Mouse (Mus musculus) layer of hippocampus, adult 9-11 months (tissue): ENCODE measurements around the gene Nxf1.
A peak's percentile ranks its signal among the peaks of the same experiment; 100 is the strongest.

Experiments
- DNase-seq: peaks from one replicate; pipeline ENCODE4 v3.0.0; 2022

Gene Nxf1

DNA sequence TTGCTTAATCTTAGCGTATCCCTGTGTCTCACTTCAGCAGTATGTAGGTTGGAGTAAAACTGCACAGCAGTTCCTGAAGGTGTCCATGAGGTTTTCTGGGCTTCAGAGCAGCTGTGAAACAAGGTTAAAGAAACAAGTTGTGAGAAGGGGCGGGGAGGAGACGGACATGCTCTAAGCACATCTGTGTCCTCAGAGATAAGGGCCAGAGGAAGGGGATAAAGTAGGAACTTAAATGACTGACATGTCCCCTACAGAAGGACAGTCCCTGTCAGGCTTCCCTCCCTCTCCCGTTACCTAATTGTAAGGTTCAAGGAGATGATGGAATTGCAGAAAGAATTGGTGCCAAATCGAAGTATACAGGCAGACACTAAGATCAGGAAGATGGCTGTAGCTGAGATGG is 16.1 kb downstream of the Nxf1 start:
- DNase-seq, result no peak

DNA sequence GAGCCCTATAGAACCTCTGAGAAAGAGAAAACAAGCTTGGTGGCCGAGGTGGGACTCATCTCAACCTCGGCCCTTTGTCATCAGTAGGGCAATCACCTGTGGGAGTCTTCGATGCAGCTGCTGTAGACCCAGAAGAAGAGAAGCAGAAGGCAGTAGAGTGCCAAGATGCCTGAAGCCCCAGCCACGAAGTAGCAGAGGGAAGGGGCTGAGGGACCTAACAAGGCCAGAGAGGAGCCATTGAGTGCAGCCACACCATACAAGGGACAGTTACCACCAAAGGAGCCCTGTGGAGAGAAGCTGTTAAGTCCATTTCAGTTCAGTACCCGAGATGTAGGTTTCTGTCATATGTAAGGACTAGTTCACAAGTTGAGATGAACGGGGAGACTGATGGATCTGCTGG is 16.5 kb downstream of the Nxf1 start:
- no peak for DNase-seq

DNA sequence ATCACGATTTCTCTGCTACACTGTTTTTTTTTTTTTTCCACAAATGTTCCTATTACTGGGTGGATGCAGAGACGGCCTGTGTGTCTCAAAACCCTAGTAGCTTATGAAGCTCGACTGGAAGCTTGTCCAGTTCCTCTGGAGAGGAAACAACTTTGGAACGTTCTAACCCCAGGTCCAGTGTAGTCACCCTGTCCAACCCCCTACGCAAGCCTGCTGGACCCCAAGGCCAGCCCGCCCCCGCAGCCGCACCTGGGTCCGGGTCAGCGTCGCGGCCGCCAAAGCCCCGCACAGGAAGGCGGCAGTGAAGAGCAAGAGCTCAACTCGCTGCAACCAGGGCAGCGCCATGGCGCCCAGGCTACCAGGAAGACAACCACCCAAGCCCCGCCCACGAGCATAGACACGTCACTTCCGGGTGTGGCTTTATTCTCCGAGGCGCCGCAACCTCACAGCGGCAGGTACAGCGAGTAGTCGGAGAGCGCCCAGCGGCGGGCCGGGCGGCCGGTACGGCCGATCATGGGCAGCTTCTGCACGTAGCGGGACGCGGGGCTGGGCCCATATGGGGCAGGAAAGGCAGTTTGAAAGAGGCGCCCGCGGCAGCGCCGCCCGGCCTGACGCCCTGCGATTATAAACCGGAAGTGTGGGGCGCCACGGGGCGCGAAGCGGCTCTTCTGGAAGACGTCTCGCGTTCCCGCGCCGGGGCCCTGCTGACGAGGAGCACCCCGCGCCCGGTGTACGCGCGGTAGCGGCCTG is 17.4 kb downstream of the Nxf1 start, which contains the start of gene Tmem179b:
Gene Tmem179b, minus strand, starts transcription at position 382 of the 750 bp plus-strand sequence.
- DNase-seq, result peak; percentile 96

DNA sequence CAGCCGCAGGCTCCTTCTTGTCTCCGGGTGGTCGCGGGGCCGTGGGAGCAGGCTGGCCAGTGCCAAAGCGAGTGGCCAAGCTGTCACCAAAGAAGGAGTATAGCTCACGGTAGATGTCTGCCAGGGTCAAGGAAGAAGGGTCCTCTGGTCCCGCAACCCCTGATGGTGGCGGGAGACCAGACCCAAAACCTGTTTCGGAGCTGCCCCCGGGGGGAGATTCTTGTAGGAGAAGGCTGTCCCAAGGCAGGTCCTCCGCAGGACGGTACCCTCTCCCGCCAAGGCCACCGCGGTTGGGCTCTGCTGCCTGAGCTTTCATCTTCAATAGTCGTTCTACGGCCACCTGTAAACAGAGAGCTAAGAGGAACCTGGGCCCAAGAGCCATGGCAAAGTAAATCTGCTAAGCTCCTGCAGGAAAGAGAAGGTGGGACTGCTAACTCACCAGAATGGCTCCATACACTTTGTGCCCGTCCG is 18.1 kb downstream of the Nxf1 start:
- DNase-seq, result no peak

DNA sequence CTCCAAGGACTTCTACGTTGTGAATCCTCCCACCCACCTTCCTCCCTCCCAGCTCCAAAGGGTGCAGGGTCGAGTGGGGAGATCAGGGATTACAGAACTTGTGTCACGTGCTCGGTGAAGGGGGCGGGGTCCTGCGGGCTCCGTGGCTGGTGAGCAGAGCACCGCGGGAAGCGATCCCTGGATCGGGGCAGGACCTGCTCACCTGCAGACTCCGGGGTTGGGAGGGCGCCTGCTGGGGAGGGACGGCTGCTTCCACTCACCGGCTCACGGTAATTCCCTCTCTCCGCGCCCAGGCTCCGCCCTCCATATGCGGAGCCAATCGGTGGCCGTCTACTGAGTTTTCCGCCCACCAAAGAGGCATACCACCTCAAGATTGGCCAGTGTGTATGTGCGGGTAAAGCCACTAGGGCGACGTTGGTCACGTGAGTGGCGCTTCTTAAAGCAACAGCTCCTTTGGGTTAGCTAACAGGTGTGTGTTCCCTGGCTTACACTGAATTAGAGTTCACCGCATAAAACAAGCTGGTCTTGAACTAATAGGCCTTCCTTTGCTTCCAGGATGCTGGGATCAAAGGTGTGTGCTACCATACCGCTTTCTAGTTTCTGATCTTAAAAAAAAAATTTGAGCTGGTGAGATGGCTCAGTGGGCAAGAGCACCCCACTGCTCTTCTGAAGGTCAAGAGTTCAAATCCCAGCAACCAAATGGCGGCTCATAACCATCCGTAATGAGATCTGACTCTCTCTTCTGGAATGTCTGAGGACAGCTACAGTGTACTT is 29.3 kb downstream of the Nxf1 start, which contains the start of gene Taf6l:
Gene Taf6l, minus strand, starts transcription at position 410 of the 774 bp plus-strand sequence.
- peak; percentile 96 for DNase-seq

DNA sequence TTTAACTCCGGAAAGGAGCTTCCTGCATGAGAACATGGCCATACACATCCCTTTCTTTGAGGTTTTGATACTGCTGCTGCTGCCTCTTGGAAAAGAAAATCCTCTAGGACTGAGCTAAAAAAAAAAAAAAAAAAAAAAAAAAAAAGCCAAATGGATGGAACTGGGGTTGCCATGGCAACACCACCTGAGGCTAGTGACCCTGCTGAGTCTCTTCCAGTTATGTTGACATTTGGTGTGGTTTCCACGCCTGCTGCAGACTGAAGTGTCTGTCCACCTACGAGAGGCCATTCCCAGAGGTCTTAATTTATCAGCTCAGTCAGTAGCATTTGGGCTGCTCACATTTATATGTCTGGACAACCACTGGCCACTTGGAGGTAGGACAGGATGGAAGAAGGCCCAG is 31.6 kb downstream of the Nxf1 start:
- DNase-seq, result no peak

DNA sequence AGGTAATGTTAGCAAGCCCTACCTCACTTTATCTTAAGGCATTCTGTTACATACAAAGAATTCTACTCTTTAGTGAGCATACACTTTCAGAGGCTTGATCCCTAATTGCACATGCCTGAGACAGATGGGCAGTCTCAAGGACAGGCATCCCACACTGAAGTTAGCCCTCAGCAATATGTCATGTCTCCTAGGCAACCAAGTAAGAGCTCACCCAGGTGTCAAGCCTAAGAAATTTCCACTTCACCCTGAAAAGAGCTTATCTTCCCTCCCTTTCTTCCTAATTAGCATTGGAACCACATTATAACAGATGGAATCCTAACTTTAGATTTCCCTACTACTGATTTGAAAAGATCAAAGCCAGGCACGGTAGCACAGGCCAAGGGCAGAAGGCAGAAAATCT is 32.3 kb downstream of the Nxf1 start:
- peak; percentile 57 for DNase-seq

DNA sequence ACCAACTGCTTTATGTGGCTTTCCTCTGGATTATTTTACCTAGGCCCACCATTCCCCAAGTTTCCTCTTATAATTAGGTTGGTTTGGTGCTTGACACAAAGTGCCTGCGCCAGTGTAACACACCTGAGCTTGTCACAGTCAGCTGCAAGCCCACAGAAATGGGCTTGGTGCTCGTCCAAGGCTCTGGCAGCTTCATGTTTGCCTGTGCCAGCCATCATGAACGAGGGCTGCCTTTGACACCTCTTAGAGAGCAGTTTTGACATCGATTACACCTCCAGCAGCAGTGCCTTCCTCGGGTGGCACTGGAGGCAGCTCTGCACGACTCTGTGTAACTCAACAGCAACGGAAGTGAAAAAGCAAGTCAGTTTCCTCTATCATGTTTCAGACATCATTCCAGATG is 33.3 kb downstream of the Nxf1 start:
- DNase-seq, result no peak

DNA sequence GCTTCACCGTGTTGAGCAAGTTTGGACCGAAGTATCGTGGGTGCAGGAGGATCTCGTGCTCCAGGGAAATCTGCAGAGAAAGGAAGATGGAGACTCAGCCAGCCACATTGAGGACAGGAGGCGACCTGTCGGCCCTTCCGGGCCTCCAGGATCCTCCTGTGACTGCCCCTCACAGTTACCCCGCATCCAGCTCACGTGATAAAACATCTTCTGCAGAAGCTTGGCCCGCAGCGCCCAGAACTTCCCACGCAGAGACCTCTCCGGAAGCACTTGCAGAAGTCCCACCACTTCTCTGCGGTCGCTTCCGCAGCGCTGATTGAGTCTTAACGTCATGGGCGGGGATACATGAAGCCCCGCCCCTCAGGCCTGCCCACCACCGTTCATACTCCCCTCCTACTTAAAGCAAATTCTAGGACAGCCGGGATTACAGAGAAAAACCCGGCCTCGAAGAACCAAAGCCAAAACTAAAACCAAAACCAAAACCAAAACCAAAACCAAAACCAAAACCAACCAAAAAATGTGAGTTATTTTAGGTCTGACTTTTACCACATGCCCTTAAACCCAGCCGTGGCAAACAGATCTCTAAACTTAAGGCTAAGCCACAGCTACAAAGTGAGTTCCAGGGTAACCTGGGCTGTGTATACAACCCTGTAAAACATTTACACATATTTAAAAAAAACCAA is 41.5 kb downstream of the Nxf1 start, which contains the start of gene Polr2g:
Gene Polr2g, minus strand, starts transcription at position 314 of the 683 bp plus-strand sequence.
- DNase-seq, result peak; percentile 97

DNA sequence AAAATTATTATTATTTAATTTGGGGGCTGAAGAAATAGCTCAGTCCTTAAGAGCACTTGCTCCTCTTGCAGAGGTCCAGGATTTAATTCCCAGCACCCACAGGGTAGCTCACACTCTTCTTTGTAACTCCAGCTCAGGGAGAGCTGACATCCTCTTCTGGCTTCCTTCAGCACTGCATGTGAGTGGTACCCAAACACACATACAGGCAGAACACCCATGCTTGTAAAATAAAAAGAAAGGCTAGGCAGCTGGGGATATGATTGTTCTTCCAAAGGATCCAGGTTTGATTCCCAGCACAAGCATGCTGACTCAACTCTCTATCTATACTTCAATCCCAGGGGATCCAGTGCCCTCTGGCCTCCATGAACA is 42.1 kb downstream of the Nxf1 start:
- DNase-seq, result no peak

DNA sequence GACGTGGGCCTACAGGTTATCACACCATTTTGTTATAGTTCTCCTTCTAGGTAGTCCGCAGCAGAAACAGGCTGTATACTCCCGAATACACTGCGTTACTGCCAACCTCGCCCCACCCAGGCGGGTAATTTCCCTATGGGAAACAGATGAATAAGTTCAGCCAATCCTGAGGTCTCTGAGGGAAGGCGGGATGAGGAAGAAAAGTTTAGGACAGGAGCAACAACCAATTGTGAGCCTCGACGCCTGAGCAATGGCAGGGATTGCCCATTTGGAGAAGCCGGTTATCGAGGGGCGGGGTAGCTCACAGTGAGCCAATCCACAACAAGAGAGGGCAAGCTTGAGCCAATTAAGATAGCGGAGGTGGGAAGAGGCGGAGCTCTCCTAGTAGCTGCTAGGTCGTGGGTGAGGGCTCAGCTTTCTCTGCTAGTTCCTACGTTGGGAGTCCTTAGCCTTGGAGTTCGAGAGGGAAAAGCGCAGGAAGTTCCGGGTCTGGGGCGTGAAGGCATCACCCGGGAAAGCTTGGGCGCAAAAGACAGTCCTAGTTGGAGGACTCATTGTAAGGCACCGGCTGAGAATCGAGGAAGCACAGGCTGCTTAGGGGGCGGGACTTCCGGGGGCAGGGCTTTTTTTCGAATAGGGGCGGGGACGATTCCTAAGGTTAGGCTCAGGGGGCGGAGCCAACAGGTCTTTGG is 45.4 kb downstream of the Nxf1 start, which contains the start of gene Zbtb3:
Gene Zbtb3, plus strand, starts transcription at position 426 of the 692 bp plus-strand sequence.
- peak; percentile 99 for DNase-seq

DNA sequence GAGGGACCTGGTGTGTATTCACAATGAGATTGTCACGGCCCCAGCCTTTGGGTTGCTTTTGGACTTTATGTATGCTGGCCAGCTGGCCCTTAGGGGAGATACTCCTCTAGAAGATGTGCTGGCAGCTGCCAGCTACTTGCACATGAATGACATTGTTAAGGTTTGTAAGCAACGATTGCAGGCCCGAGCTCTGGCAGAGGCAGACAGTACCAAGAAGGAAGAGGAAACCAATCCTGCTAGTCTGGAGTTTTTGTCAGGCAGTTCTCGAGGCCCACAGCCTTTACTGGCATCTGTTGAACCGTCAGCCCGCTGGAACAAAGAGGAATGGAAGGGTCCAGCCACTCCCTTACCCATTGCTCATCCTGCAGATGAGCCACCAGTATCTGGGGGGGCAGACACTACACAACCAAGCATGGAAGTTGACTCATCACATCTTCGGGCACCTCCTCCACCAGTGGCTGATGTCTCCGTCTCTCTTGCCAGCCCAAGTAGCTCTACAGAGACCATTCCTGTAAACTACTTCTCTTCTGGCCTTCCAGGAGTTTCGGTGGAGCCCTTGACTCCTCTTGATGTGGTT is 46.4 kb downstream of the Nxf1 start:
- DNase-seq, result no peak

DNA sequence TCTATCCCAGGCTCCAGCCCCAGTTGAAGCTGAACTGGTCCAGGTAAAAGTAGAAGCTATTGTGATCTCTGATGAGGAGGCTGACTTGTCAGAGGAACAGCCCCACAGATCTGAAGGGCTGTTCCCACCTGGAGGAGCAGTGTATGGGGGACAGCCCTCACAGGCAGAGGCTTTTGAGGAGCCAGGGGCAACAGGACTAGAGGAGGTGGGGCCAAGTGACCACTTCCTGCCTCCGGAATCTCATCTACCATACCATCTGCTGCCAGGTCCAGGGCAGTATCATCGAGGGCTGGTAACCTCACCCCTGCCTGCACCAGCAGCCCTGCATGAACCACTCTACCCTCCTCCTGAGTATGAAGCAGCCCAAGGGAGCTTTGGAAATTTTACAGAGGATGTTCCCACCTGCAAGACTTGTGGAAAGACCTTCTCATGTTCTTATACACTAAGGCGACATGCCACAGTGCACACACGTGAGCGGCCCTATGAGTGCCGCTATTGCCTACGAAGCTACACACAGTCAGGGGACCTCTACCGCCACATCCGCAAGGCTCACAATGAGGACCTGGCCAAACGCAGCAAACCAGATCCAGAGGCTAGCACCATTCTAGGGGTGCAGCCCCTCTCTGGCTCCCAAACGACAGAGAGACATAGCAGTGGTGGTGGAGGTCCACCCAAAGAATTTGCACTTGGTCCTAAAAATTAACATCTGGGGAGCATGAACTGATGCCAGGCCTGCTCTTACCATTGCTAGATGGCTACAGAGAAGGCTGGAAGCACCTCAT is 47.2 kb downstream of the Nxf1 start:
- DNase-seq, result no peak

DNA sequence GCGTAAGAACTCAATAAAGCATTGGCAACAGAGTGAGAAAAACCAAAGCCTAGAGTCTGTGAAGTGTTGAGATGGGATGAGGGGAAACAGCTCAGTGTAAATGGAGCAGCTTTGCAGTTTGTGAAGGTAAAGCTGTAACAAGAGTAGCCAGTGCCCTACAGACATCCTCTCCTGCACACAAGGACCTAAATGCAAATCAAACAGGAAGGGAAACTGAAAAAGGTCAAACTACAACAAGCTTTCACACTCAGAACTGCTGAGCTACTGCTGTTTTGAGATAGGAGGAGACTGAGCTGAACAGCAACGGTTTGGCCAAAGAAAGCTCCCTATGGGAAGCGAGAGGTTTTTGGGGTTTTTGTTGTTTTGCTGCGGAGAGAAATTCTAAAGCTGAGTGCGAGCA is 49.9 kb downstream of the Nxf1 start:
- DNase-seq, result no peak

DNA sequence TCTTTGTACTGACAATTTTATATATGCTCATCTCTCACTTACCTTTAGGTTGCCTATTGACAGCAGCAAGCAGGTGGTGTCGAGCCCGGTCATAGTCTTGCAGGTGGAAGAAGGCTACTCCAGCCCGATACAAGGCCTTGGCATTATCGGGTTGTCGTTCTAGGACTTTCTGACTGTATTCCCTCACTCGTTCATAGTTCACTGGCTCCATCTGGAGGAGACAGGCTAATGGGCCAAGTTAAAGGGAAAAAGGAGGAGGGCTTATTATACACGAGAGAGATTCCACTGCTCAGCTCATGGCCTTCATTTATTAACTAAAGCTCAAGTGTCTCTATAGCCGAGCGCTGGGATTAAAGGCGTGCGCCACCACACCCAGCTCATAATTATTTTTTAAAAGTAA is 58.9 kb downstream of the Nxf1 start:
- no peak for DNase-seq

DNA sequence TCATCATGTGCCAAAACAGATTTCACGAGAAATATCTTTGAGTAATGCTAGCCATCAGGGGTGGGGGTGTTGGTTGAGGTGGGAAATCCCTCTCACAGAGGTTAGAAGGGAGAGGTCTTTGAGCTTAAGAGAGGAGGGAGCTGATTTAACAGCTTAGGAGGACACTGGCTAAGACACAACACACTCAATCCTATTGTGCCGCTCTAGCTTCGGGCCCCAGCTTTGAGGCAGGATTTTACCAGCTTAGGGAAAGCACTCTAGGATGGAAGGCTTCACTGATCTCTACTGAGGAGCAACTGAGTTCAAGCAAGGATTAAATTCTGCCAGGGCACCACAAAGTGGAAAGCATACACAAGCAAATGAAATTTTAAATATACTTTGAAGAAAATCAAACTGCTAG is 60.1 kb downstream of the Nxf1 start:
- no peak for DNase-seq

DNA sequence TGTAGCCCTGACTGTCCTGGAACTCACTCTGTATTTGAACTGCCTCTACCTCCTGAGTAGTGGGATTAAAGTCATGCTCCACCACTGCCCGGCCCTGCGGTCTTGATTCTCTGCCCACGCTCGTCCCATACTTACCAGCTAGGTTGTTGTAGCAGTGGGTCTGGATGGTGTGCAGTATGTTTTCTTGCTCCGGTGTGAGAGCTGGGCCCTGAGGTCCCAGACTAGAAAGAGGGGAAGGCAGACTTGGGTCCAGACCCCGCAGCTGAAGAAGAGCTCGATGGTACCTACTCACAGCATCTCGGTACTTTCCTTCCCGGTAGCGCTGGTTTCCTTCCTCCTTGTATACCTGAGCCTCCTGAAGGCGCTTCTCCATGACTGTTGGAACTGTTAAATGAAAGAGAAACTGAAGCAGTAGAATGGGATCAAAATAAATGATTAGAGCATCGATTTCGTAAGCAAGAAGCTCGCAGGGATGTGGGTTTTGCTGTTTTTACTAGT is 61.5 kb downstream of the Nxf1 start:
- DNase-seq, result no peak

DNA sequence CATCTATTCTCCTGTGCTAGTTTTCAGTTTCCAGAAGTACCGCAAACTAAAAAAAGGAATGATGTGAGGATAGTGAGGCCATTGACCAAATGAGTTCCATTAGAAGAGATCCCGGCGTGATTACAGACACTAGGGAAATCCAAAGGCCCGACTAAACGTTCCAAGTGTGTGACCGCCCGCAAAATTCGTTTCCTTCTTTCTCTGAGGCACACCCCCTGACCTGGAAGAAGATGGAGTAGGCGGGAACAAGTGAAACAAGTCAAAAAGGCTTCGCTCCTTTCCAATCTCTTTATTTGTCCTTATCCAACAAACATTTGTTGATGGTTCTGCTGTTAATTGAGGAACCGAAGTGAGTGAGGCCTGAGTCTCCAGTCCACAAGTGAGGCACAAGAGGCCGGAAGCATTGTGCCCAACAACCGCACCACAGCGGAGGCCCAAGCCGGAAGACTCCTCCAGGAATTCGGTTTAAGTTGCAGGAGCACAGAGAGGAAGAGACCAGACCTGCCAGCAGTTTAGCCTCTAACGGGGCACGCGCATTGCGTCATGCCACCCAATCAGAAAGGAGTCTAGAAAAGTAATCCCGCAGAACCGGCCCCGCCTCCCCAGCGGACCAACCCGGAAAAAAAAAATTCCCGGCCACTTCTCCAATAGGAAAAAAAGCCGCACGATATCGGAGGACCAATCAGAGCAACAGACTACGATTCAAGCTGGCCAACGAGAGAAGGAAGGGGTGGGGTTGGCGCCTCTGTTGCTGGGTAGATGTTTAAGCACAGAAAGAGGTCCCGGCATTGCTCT is 62.1 kb downstream of the Nxf1 start, which contains the start of gene Ttc9c:
Gene Ttc9c, minus strand, starts transcription at position 533 of the 795 bp plus-strand sequence.
- peak; percentile 99 for DNase-seq

DNA sequence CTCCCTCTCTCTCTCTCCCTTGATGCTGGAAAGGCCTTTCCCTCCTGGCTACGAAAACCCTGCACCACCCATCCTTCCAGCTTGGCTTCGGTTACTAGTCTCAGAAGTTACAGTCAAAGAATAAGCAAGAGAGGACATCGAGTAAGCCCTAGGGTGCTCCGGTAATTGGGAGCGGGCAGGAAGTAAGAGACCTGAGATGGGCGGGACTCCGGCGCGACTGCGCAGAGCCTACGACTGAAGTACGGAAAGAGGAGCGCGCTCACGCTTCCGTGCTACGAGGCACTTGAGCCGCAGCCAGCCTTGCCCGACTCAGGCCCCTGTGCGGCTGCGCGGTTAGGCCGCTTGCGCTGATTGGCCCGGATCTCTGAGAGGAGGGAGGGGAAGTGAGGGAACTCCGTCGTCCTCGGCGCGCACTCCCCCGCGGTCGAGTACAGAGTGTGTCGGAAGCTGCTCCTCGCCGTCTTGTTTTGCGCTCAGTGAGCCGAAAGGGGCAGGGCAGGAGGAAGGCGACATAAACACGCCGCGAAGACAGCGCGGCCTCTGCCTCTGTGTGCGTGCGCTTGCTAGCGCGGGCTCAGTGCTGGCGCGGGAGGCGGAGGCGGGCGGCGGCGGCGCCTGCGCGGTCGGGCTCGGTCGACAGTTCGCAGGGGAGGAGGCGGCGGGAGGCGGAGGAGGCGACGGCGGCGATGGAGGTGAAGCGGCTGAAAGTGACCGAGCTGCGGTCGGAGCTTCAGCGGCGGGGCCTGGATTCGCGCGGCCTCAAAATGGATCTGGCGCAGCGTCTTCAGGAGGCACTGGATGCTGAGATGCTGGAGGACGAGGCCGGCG is 62.9 kb downstream of the Nxf1 start, which contains the start of gene Hnrnpul2:
Gene Hnrnpul2, plus strand, starts transcription at position 415 of the 828 bp plus-strand sequence.
- DNase-seq, result peak; percentile 99
